Mouse (Mus musculus) heart, postnatal 4 days (tissue): ENCODE measurements around the gene Cat. TPM values are rescaled to one million over a fixed set of nuclear protein-coding genes. Genes with fewer than 3 reads are reported as not detected.

Experiments
- DNase-seq: peaks from one replicate; pipeline ENCODE4 v3.0.0; 2021
- total RNA-seq, 2 experiments: library from RNA; stranded (reverse); gene quantifications; 2 replicates each; pipeline ENCODE4 v1.2.3; 2021

Cat gene
- total RNA-seq, 2 experiments from 2014 or later = 121 to 134 TPM

DNA sequence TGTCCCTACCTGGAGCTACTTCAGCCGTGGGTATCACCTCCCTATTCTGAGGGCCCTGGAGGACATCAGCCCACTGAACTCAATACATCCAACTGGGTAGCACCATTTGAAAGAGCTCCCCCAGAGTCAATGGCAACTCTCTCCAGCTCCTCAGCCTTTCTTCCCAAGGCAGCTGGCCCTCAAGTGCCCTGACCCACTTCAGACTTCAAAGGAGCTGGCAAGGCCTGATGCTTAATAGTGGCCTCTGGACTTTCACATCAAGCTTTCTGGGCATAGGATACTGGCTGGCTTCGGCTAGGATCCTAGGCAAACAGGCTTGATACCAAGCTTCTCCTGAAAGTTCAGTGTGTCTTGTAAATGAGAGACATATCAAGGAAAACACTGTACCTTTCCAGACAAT lies 49.9 kb downstream of the Cat start:
- no peak for DNase-seq

- DNase-seq = no peak
Observed at GRCm38 (mm10) chr2:103432695-103433275, 52.2 kb downstream of the Cat start.

- no peak for DNase-seq
Observed at GRCm38 (mm10) chr2:103430712-103431111, 54.2 kb downstream of the Cat start.

- no peak for DNase-seq
Observed at GRCm38 (mm10) chr2:103428356-103428755, 56.6 kb downstream of the Cat start.

DNA sequence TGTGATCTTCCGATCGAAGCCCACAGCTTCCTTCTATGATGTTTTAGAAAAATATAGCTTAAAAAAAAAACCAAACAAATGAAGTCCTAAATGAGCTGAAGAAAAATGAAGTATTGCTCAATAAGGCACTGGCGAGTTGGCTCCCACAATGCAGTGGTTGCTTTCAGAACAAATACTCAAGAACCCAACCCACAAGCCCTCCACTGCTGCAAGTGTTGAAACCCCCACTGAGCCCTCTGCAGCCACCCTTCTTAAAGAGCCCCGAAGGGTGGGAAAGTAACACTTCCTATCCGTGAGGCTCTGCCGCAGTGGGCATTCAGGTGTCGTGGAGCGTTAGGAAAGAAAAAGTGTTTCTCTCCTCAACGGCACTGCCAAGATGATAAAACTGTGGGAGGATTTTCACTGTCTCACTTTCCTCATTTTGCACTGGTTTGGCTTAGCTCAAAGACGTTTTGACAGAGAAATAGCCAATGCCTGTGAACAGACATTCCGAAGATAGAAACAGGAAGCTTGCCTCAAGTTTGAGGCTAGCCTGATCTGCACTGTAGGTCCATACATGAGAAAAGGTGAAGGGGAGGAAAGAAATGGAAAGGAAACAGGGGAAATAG lies 59.4 kb downstream of the Cat start:
- no peak for DNase-seq

- peak; percentile 74 for DNase-seq
Observed at GRCm38 (mm10) chr2:103424349-103425026, 60.5 kb downstream of the Cat start.

DNA sequence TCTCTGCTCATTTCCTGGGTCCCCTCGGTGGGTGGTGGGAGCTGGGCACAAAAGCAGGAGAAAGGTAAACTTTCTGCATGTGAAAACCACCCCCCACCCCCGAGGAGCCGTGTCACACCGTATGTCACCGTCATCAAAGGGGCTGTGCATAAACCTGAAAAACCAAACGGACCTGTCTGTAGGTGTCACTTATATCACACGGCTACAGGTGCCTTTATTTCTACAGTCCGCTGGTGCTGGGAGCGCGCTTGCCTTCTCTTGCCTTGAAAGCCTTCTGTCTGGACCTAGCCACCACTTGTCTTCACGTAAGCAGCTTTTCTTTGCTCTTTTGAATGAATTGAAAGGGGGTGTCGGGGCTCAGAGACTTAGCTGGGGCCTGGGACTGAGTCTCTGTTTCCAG lies 61.1 kb downstream of the Cat start:
- no peak for DNase-seq

- DNase-seq = peak; percentile 26
Observed at GRCm38 (mm10) chr2:103420650-103421507, 64.1 kb downstream of the Cat start.

GRCm38 (mm10) chr2:103415774-103416173 lies 69.2 kb downstream of the Cat start:
- DNase-seq = no peak

DNA sequence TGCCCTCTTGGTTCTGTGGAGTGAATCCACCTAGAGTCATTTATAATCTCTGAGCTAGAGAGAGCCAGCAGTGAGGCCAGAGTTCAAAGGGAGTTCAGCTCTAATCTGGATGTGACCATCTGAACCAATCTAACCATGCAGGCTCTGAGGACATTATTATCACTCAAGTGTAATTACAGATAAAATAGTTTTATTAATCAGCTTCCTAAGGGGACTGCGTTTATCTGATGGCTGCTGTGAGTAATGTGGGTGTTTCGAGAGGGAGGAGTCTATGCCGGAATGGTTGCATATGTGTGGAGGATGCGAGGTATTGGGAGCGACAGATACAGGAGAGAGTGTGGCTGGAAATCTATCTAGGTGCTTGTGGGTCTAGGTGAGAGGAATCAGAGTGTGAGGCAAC lies 71.6 kb downstream of the Cat start:
- no peak for DNase-seq

DNA sequence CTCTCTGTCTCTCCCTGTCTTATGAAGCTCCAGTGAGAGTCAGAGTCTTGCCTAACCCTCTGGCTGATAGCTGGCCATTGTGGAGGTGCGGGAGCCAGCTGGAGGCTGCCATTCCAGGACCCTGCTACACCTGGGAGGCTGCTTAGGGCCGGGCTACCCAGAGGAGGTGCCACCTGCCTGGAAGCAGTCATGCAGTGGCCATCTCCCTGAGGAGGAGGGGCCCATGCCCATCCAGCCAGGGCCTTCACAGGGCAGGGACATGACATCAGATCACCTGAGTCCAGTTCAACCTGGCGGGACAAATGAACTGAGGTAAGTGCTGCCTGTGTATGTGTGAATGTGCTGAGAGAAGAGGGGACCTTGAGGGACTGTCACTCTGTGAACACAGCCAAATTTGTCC lies 73.1 kb downstream of the Cat start:
- no peak for DNase-seq

GRCm38 (mm10) chr2:103411348-103411747 lies 73.6 kb downstream of the Cat start, which contains the start of gene Elf5:
Elf5 (plus strand) TSS chr2:103411688.
- DNase-seq = no peak

DNA sequence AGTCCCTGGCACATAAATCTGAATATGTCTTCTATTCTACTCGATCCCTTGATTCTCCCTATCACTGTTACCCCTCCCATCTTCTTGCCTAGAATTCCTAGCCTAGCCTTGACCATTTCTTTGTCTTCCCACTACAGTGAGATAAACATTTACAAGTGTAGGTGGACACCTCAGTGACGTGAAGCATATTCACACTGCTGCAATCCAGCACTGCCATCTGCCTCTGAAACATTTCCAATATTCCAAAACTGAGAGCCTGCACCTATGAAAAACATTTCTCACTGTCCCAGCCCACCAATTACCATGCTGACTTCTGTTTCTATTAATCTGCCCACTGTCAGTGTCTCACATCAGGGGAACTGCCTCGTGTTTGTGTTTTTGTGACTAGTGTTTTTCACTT lies 78.7 kb downstream of the Cat start:
- DNase-seq = no peak

Other genes starting within 250 kb of the Cat start
- gene Ehf, start 181.9 kb downstream of the Cat start, total RNA-seq = not detected
- gene Elf5, start 73.5 kb downstream of the Cat start, total RNA-seq = not detected
- 10 to 100 TPM; 23.6 to 25.6 TPM for gene Abtb2, start 81.2 kb upstream of the Cat start, total RNA-seq